Mouse (Mus musculus) C2C12 (cell line): ENCODE results near the gene Sgpp1.

Experiments used
- MYOD1 ChIP-seq: IDR thresholded peaks from one replicate; pipeline ENCODE4 v1.6.1; 2011; ENCODE audit warnings: low read depth; ENCODE audit not compliant: control insufficient read depth, insufficient read length
- MYOG ChIP-seq: IDR thresholded peaks from one replicate; pipeline ENCODE4 v1.6.1; 2011; ENCODE audit not compliant: control insufficient read depth, insufficient read length; ENCODE audit errors: extremely low read depth

DNA sequence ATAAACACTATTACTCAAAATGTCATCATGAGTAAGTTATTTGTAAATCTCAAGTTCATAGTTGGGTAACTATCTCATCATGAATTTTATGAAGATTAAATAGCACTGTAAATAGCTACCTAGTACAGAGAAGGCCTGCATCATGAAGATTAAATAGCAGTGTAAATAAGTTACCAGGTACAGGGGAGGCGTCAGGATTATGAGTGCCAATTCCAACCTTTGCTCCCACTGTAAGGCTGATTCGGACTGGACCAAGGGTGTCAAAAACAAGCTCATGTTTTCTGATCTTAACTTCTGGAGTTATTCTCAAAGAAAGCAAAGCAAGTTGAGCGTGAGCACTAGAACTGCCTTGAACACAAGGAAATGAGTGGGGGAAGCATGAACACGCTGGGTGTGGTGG, 51.9 kb downstream of the Sgpp1 start:
- no peak for TF ChIP-seq MYOG
- no peak for TF ChIP-seq MYOD1
